Mouse (Mus musculus) kidney, embryonic 15.5 days (tissue): ENCODE data around the gene Aurkaip1. TPM values are rescaled to one million over a fixed set of nuclear protein-coding genes. Genes with fewer than 3 reads are reported as not detected.
"Not testable (repeated sequence)": the region's sequence is repeated elsewhere in the genome, so short reads cannot be mapped to it uniquely, and the experiment has no call there.

Experiments
- ATAC-seq: fragments of 200-750 bp; cut with Nextera tagmentation; replicated peaks from 2 replicates; pipeline ENCODE4 v1.8.0; 2017; ENCODE audit warnings: moderate TSS enrichment; ENCODE audit not compliant: low FRiP score
- H3K27ac ChIP-seq: fragments of 300-500 bp; sonication (generic); 2 replicates; pipeline ENCODE4 v1.5.1; 2015; ENCODE audit warnings: mild to moderate bottlenecking, inconsistent platforms
- H3K27me3 ChIP-seq: fragments of 300-500 bp; sonication (generic); 2 replicates; pipeline ENCODE4 v1.6.1; 2015; ENCODE audit warnings: inconsistent platforms
- H3K36me3 ChIP-seq: fragments of 300-500 bp; sonication (generic); 2 replicates; pipeline ENCODE4 v1.6.1; 2015; ENCODE audit warnings: inconsistent platforms
- H3K4me1 ChIP-seq: fragments of 300-500 bp; sonication (generic); 2 replicates; pipeline ENCODE4 v1.6.1; 2015; ENCODE audit warnings: inconsistent platforms
- H3K4me2 ChIP-seq: fragments of 300-500 bp; sonication (generic); 2 replicates; pipeline ENCODE4 v1.6.1; 2015; ENCODE audit warnings: moderate library complexity, mild to moderate bottlenecking, inconsistent platforms
- H3K4me3 ChIP-seq: fragments of 300-500 bp; sonication (generic); replicated peaks from 2 replicates; pipeline ENCODE4 v1.5.1; 2015; ENCODE audit warnings: mild to moderate bottlenecking, inconsistent platforms
- H3K9ac ChIP-seq: fragments of 300-500 bp; sonication (generic); 2 replicates; pipeline ENCODE4 v1.6.1; 2015; ENCODE audit warnings: mild to moderate bottlenecking, inconsistent platforms
- H3K9me3 ChIP-seq: fragments of 300-500 bp; sonication (generic); replicated peaks from 2 replicates; pipeline ENCODE4 v1.6.1; 2016; ENCODE audit warnings: inconsistent platforms
- WGBS: fragments of 180-500 bp; shearing (Covaris S2); methylation state at CpG from one replicate; pipeline ENCODE4 v1.1.7; 2015; ENCODE audit warnings: mixed read lengths; 5-methylcytosine and 5-hydroxymethylcytosine counted together
- polyA plus RNA-seq: library from polyadenylated mRNA; unstranded; fragments of >200 nt; fragmentation: Nextera tagmentation; extraction: Ambion mirVana; gene quantifications from 2 replicates; pipeline ENCODE4 v1.2.1, GENCODE M21; 2015

Gene Aurkaip1
- 149 and 158 TPM in 2 replicates for polyA plus RNA-seq

- Histone ChIP-seq H3K9ac (peak within 1 kb of the TSS; percentile 81), H3K4me1 (peaks cover 27% of the 10 kb centered on the region), H3K27ac (peak within 1 kb of the TSS; percentile 96), H3K4me3 (peak within 1 kb of the TSS; percentile 72), H3K36me3 (peaks cover 29% of the 10 kb centered on the region), H3K4me2 (peak within 1 kb of the TSS; percentile 67), H3K27me3 (no peaks in the 10 kb centered on the region), H3K9me3 (no peaks in the 10 kb centered on the region)
- peak; percentile 96 for ATAC-seq
- WGBS = under 1% methylated on average over 49 of the region's 49 CpGs
These were observed at the start of gene Aurkaip1 for GRCm38 (mm10) chr4:155831205-155831766. Gene Aurkaip1, plus strand, starts transcription at chr4:155831272.

- WGBS = 38% methylated on average over 16 of the region's 16 CpGs
- Histone ChIP-seq H3K36me3 (no peaks in the 10 kb centered on the region), H3K9me3 (no peaks in the 10 kb centered on the region), H3K4me3 (peak overlapping the region; percentile 70), H3K4me1 (peaks cover 19% of the 10 kb centered on the region), H3K27me3 (no peaks in the 10 kb centered on the region; the same call in 1 of the 2 replicates), H3K9ac (peak overlapping the region; percentile 69), H3K27ac (peak overlapping the region; percentile 86; the same call in 1 of the 2 replicates), H3K4me2 (peak overlapping the region; percentile 92)
- ATAC-seq = peak; percentile 37
These were observed 47.5 kb upstream of the Aurkaip1 start for GRCm38 (mm10) chr4:155783486-155784080.

GRCm38 (mm10) chr4:155784081-155784701, 46.9 kb upstream of the Aurkaip1 start:
- Histone ChIP-seq H3K4me2 (peak overlapping the region; percentile 92), H3K36me3 (no peaks in the 10 kb centered on the region), H3K27me3 (no peaks in the 10 kb centered on the region), H3K27ac (peak overlapping the region; percentile 86), H3K9me3 (no peaks in the 10 kb centered on the region), H3K4me3 (peak overlapping the region; percentile 70), H3K9ac (peak overlapping the region; percentile 69), H3K4me1 (peaks cover 19% of the 10 kb centered on the region)
- under 1% methylated on average over 52 of the region's 52 CpGs for WGBS
- peak; percentile 86 for ATAC-seq

GRCm38 (mm10) chr4:155785246-155785645, 45.8 kb upstream of the Aurkaip1 start:
- Histone ChIP-seq H3K4me3 (no peak overlapping the region), H3K36me3 (no peaks in the 10 kb centered on the region), H3K27me3 (no peaks in the 10 kb centered on the region), H3K9me3 (no peaks in the 10 kb centered on the region), H3K4me2 (no peak overlapping the region), H3K9ac (no peak overlapping the region), H3K4me1 (peaks cover 19% of the 10 kb centered on the region), H3K27ac (no peak overlapping the region)
- no peak for ATAC-seq
- 85% methylated on average over 10 of the region's 10 CpGs for WGBS

- no peak for ATAC-seq
- peak within 1 kb of the TSS; percentile 86; the same call in 1 of the 2 replicates for H3K27ac ChIP-seq
- WGBS = 75% methylated on average over 5 of the region's 5 CpGs
- peak within 1 kb of the TSS; percentile 69; the same call in 1 of the 2 replicates for H3K9ac ChIP-seq
- peak within 1 kb of the TSS; percentile 92 for H3K4me2 ChIP-seq
- no peaks in the 10 kb centered on the region for H3K36me3 ChIP-seq
- peak within 1 kb of the TSS; percentile 70 for H3K4me3 ChIP-seq
- H3K27me3 ChIP-seq = no peaks in the 10 kb centered on the region
- no peaks in the 10 kb centered on the region for H3K9me3 ChIP-seq
- H3K4me1 ChIP-seq = peaks cover 22% of the 10 kb centered on the region
These were observed 45.3 kb upstream of the Aurkaip1 start, which contains the start of gene Tmem88b for GRCm38 (mm10) chr4:155785819-155786218. Gene Tmem88b, minus strand, starts transcription at chr4:155785874.

- Histone ChIP-seq H3K27me3 (no peaks in the 10 kb centered on the region), H3K4me3 (no peak overlapping the region), H3K9ac (no peak overlapping the region), H3K4me2 (no peak overlapping the region), H3K9me3 (no peaks in the 10 kb centered on the region), H3K36me3 (no peaks in the 10 kb centered on the region), H3K27ac (no peak overlapping the region), H3K4me1 (peaks cover 34% of the 10 kb centered on the region)
- 84% methylated on average over 3 of the region's 3 CpGs for whole genome bisulfite sequencing
- no peak for ATAC-seq
These were observed 42.8 kb upstream of the Aurkaip1 start for GRCm38 (mm10) chr4:155788300-155788699.

- WGBS = 79% methylated on average over 4 of the region's 4 CpGs
- H3K27me3 ChIP-seq, H3K9ac ChIP-seq, H3K4me3 ChIP-seq, H3K4me2 ChIP-seq, H3K9me3 ChIP-seq, ATAC-seq, H3K27ac ChIP-seq, H3K36me3 ChIP-seq: not testable (repeated sequence)
- peaks cover 29% of the 10 kb centered on the region for H3K4me1 ChIP-seq
These were observed 42.2 kb upstream of the Aurkaip1 start for GRCm38 (mm10) chr4:155788833-155789232.

GRCm38 (mm10) chr4:155790021-155790489, 41.0 kb upstream of the Aurkaip1 start, which contains the start of gene Ankrd65:
Gene Ankrd65, plus strand, starts transcription at chr4:155790439.
- 84% methylated on average over 3 of the region's 3 CpGs for WGBS
- no peak within 1 kb of the TSS for H3K4me3 ChIP-seq
- no peak for ATAC-seq
- peak within 1 kb of the TSS; percentile 9 for H3K27ac ChIP-seq
- no peaks in the 10 kb centered on the region for H3K36me3 ChIP-seq
- peaks cover 21% of the 10 kb centered on the region for H3K4me1 ChIP-seq
- H3K4me2 ChIP-seq = peak within 1 kb of the TSS; percentile 38; the same call in 1 of the 2 replicates
- H3K9ac ChIP-seq = no peak within 1 kb of the TSS
- no peaks in the 10 kb centered on the region for H3K9me3 ChIP-seq
- H3K27me3 ChIP-seq = no peaks in the 10 kb centered on the region

GRCm38 (mm10) chr4:155790650-155791161, 40.4 kb upstream of the Aurkaip1 start:
- H3K9ac ChIP-seq = no peak overlapping the region

GRCm38 (mm10) chr4:155791240-155791933, 39.7 kb upstream of the Aurkaip1 start:
- no peaks in the 10 kb centered on the region for H3K9me3 ChIP-seq
- H3K36me3 ChIP-seq = no peaks in the 10 kb centered on the region
- H3K4me3 ChIP-seq = no peak overlapping the region
- peak overlapping the region; percentile 9 for H3K27ac ChIP-seq
- peak; percentile 83 for ATAC-seq
- H3K4me1 ChIP-seq = peaks cover 21% of the 10 kb centered on the region
- peak overlapping the region; percentile 38 for H3K4me2 ChIP-seq
- WGBS = 42% methylated on average over 24 of the region's 24 CpGs
- H3K9ac ChIP-seq = no peak overlapping the region
- peaks cover 4% of the 10 kb centered on the region; the same call in 1 of the 2 replicates for H3K27me3 ChIP-seq

More at GRCm38 (mm10) chr4:155790650-155791161, 40.4 kb upstream of the Aurkaip1 start:
- Histone ChIP-seq H3K9me3 (no peaks in the 10 kb centered on the region), H3K4me1 (peaks cover 21% of the 10 kb centered on the region), H3K36me3 (no peaks in the 10 kb centered on the region), H3K4me3 (no peak overlapping the region), H3K4me2 (no peak overlapping the region), H3K27me3 (no peaks in the 10 kb centered on the region), H3K27ac (0 out of 2 replicates have a peak overlapping the region, but pooled peaks have one; percentile 9)
- 40% methylated on average over 3 of the region's 3 CpGs for WGBS
- ATAC-seq = peak; percentile 34; the same call in 1 of the 2 replicates

GRCm38 (mm10) chr4:155793730-155794129, 37.3 kb upstream of the Aurkaip1 start:
- Histone ChIP-seq H3K36me3 (no peaks in the 10 kb centered on the region), H3K27me3 (peaks cover 4% of the 10 kb centered on the region; the same call in 1 of the 2 replicates), H3K9me3 (no peaks in the 10 kb centered on the region), H3K27ac (no peak overlapping the region), H3K4me2 (no peak overlapping the region), H3K9ac (no peak overlapping the region), H3K4me1 (peaks cover 21% of the 10 kb centered on the region), H3K4me3 (no peak overlapping the region)
- 40% methylated on average over 2 of the region's 2 CpGs for WGBS
- ATAC-seq = no peak
